Mouse (Mus musculus): ENCODE results near the gene Habp4.

The Habp4 gene

GRCm38 (mm10) chr13:64161548-64161915 is at the start of gene Habp4:
Gene Habp4, plus strand, starts transcription at chr13:64161824.
- peak; percentile 98 for DNase-seq

GRCm38 (mm10) chr13:64117442-64117841 is 44.2 kb upstream of the Habp4 start:
- DNase-seq = no peak

GRCm38 (mm10) chr13:64120760-64121159 is 40.9 kb upstream of the Habp4 start:
- no peak for DNase-seq

GRCm38 (mm10) chr13:64123491-64124188 is 38.0 kb upstream of the Habp4 start:
- DNase-seq = no peak

- DNase-seq = no peak
Measured at GRCm38 (mm10) chr13:64124886-64125285, 36.7 kb upstream of the Habp4 start.

- no peak for DNase-seq
Measured at GRCm38 (mm10) chr13:64126316-64126715, 35.3 kb upstream of the Habp4 start.

GRCm38 (mm10) chr13:64128858-64129615 is 32.6 kb upstream of the Habp4 start, which contains the start of gene Slc35d2:
Gene Slc35d2, minus strand, starts transcription at chr13:64129368.
- no peak for DNase-seq

- no peak for DNase-seq
Measured at GRCm38 (mm10) chr13:64129616-64130375, 31.8 kb upstream of the Habp4 start.

GRCm38 (mm10) chr13:64150121-64150520 is 11.5 kb upstream of the Habp4 start:
- DNase-seq = no peak

- peak; percentile 91 for DNase-seq
Measured at GRCm38 (mm10) chr13:64152241-64152669, 9.4 kb upstream of the Habp4 start.

- no peak for DNase-seq
Measured at GRCm38 (mm10) chr13:64152671-64153082, 8.9 kb upstream of the Habp4 start.

GRCm38 (mm10) chr13:64153083-64153682 is 8.4 kb upstream of the Habp4 start, which contains the start of gene Zfp367:
Gene Zfp367, minus strand, starts transcription at chr13:64153202.
- DNase-seq = peak; percentile 95

- peak; percentile 62 for DNase-seq
Measured at GRCm38 (mm10) chr13:64153751-64154267, 7.8 kb upstream of the Habp4 start.

GRCm38 (mm10) chr13:64154651-64155050 is 7.0 kb upstream of the Habp4 start:
- no peak for DNase-seq

GRCm38 (mm10) chr13:64155171-64155571 is 6.5 kb upstream of the Habp4 start:
- no peak for DNase-seq

- DNase-seq = no peak
Measured at GRCm38 (mm10) chr13:64156966-64157365, 4.7 kb upstream of the Habp4 start.

GRCm38 (mm10) chr13:64161916-64162611 is 440 bp downstream of the Habp4 start:
- peak; percentile 75 for DNase-seq

- DNase-seq = no peak
Measured at GRCm38 (mm10) chr13:64162626-64163025, 1.0 kb downstream of the Habp4 start.

GRCm38 (mm10) chr13:64163147-64163715 is 1.6 kb downstream of the Habp4 start:
- peak; percentile 31 for DNase-seq

GRCm38 (mm10) chr13:64169746-64170145 is 8.1 kb downstream of the Habp4 start:
- no peak for DNase-seq

GRCm38 (mm10) chr13:64178000-64178399 is 16.4 kb downstream of the Habp4 start:
- DNase-seq = no peak

All from cerebellum, adult 9-11 months (tissue).